Mouse (Mus musculus) 3134 (cell line): ENCODE measurements around the gene Rcsd1.

Source experiments
- DNase-seq: peaks from one replicate; pipeline ENCODE4 v3.0.0-alpha.2; 2011; ENCODE audit warnings: low spot score; ENCODE audit not compliant: insufficient read length; ENCODE audit errors: extremely low read depth

Rcsd1 gene

GRCm38 (mm10) chr1:165717711-165718542 lies 8.4 kb upstream of the Rcsd1 start:
- DNase-seq = no peak

GRCm38 (mm10) chr1:165716426-165716825 lies 6.9 kb upstream of the Rcsd1 start:
- DNase-seq = no peak

- no peak for DNase-seq
These were observed 4.2 kb upstream of the Rcsd1 start for GRCm38 (mm10) chr1:165713798-165714197.

- no peak for DNase-seq
These were observed 2.4 kb upstream of the Rcsd1 start for GRCm38 (mm10) chr1:165711914-165712313.

GRCm38 (mm10) chr1:165708686-165709380 lies 724 bp downstream of the Rcsd1 start:
- DNase-seq = no peak

GRCm38 (mm10) chr1:165707640-165708322 lies 1.8 kb downstream of the Rcsd1 start:
- DNase-seq = no peak

- DNase-seq = no peak
These were observed 2.3 kb downstream of the Rcsd1 start for GRCm38 (mm10) chr1:165707241-165707639.

- no peak for DNase-seq
These were observed 3.1 kb downstream of the Rcsd1 start for GRCm38 (mm10) chr1:165706492-165706891.

GRCm38 (mm10) chr1:165705868-165706348 lies 3.6 kb downstream of the Rcsd1 start:
- no peak for DNase-seq

- no peak for DNase-seq
These were observed 4.2 kb downstream of the Rcsd1 start for GRCm38 (mm10) chr1:165705368-165705767.

GRCm38 (mm10) chr1:165704841-165705240 lies 4.7 kb downstream of the Rcsd1 start:
- no peak for DNase-seq

- no peak for DNase-seq
These were observed 7.1 kb downstream of the Rcsd1 start for GRCm38 (mm10) chr1:165702221-165703031.

GRCm38 (mm10) chr1:165701562-165701961 lies 8.0 kb downstream of the Rcsd1 start:
- DNase-seq = no peak

GRCm38 (mm10) chr1:165700933-165701518 lies 8.5 kb downstream of the Rcsd1 start:
- DNase-seq = no peak

- DNase-seq = no peak
These were observed 9.2 kb downstream of the Rcsd1 start for GRCm38 (mm10) chr1:165700376-165700815.

- DNase-seq = no peak
These were observed 11.9 kb downstream of the Rcsd1 start for GRCm38 (mm10) chr1:165697701-165698100.

GRCm38 (mm10) chr1:165696870-165697269 lies 12.7 kb downstream of the Rcsd1 start:
- DNase-seq = no peak

GRCm38 (mm10) chr1:165696040-165696439 lies 13.5 kb downstream of the Rcsd1 start:
- no peak for DNase-seq

- no peak for DNase-seq
These were observed 14.1 kb downstream of the Rcsd1 start for GRCm38 (mm10) chr1:165695392-165696014.

- DNase-seq = no peak
These were observed 15.7 kb downstream of the Rcsd1 start for GRCm38 (mm10) chr1:165693856-165694255.
